8 mouse cellular contexts compared by ENCODE assay signal in genomic region chr16:11035790-11036431, GRCm38 (mm10). TPM values are rescaled to one million over a fixed set of nuclear protein-coding genes. Genes with fewer than 3 reads are reported as not detected.
DNase-seq lines count a peak whose midpoint lies in the region; ATAC-seq and TF ChIP-seq lines count a peak whose summit lies in the region.

No protein-coding gene starts in this region.

- ATAC-seq in CD4-positive, CD25-positive, alpha-beta regulatory T cell, adult 4 months: peak; percentile 71
- ATAC-seq in embryonic facial prominence, embryonic 15.5 days (ENCODE audit: insufficient number of reproducible peaks, low FRiP score, low TSS enrichment, low read depth): peak; percentile 60; the same call in 1 of the 2 replicates
- 0 out of 2 replicates have a peak, but pooled peaks have one; percentile 38 for ATAC-seq in heart, embryonic 13.5 days (ENCODE audit: extremely low read depth, insufficient number of reproducible peaks, low FRiP score, low TSS enrichment)
- peak; percentile 58 for ATAC-seq in kidney, embryonic 15.5 days (replicated peaks; ENCODE audit: low FRiP score)
- ATAC-seq in liver, embryonic 13.5 days (ENCODE audit: low read depth): peak; percentile 57
- ATAC-seq in neural tube, embryonic 13.5 days (ENCODE audit: low read depth): peak; percentile 32; the same call in 1 of the 2 replicates
- peak; percentile 51; the same call in 1 of the 2 replicates for ATAC-seq in stomach, embryonic 16.5 days (ENCODE audit: insufficient read depth, low FRiP score)

- H3K36me3 ChIP-seq in embryonic facial prominence, embryonic 15.5 days: no peaks in the 10 kb centered on the region
- H3K36me3 ChIP-seq in heart, embryonic 13.5 days: no peaks in the 10 kb centered on the region
- no peaks in the 10 kb centered on the region for H3K36me3 ChIP-seq in kidney, embryonic 15.5 days
- H3K36me3 ChIP-seq in liver, embryonic 13.5 days: no peaks in the 10 kb centered on the region
- no peaks in the 10 kb centered on the region for H3K36me3 ChIP-seq in neural tube, embryonic 13.5 days
- no peaks in the 10 kb centered on the region for H3K36me3 ChIP-seq in stomach, embryonic 16.5 days (ENCODE audit: control insufficient read depth, insufficient read depth, low read length)

- 22% methylated on average over 15 of the region's 15 CpGs for WGBS in bone marrow, adult 2 months
- 26% methylated on average over 15 of the region's 15 CpGs for WGBS in embryonic facial prominence, embryonic 15.5 days
- 23% methylated on average over 15 of the region's 15 CpGs for WGBS in heart, embryonic 13.5 days
- 27% methylated on average over 15 of the region's 15 CpGs for WGBS in kidney, embryonic 15.5 days
- WGBS in liver, embryonic 13.5 days (ENCODE audit: insufficient replicate concordance): 23% methylated on average over 15 of the region's 15 CpGs
- 28% methylated on average over 15 of the region's 15 CpGs for WGBS in neural tube, embryonic 13.5 days
- WGBS in stomach, embryonic 16.5 days: 28% methylated on average over 15 of the region's 15 CpGs

- no peak overlapping the region for H3K4me2 ChIP-seq in embryonic facial prominence, embryonic 15.5 days (replicated peaks)
- H3K4me2 ChIP-seq in heart, embryonic 13.5 days: peak overlapping the region; percentile 33
- 0 out of 2 replicates have a peak overlapping the region, but pooled peaks have one; percentile 7 for H3K4me2 ChIP-seq in kidney, embryonic 15.5 days
- no peak overlapping the region for H3K4me2 ChIP-seq in liver, embryonic 13.5 days
- no peak overlapping the region for H3K4me2 ChIP-seq in neural tube, embryonic 13.5 days
- H3K4me2 ChIP-seq in stomach, embryonic 16.5 days (ENCODE audit: low read depth, low read length): no peak overlapping the region

- no peaks in the 10 kb centered on the region for H3K4me1 ChIP-seq in bone marrow, adult 2 months (ENCODE audit: control insufficient read depth, insufficient read depth, low read length)
- peaks cover 8% of the 10 kb centered on the region for H3K4me1 ChIP-seq in embryonic facial prominence, embryonic 15.5 days
- H3K4me1 ChIP-seq in heart, embryonic 13.5 days: peaks cover 6% of the 10 kb centered on the region; the same call in 1 of the 2 replicates
- no peaks in the 10 kb centered on the region for H3K4me1 ChIP-seq in kidney, embryonic 15.5 days
- no peaks in the 10 kb centered on the region for H3K4me1 ChIP-seq in liver, embryonic 13.5 days (replicated peaks)
- no peaks in the 10 kb centered on the region for H3K4me1 ChIP-seq in neural tube, embryonic 13.5 days (replicated peaks)
- H3K4me1 ChIP-seq in stomach, embryonic 16.5 days (ENCODE audit: control insufficient read depth, insufficient read depth, low read length): no peaks in the 10 kb centered on the region

- peak; percentile 39 for DNase-seq in liver, embryonic 13.5 days

- H3K9ac ChIP-seq in embryonic facial prominence, embryonic 15.5 days: no peak overlapping the region
- 0 out of 2 replicates have a peak overlapping the region, but pooled peaks have one; percentile 16 for H3K9ac ChIP-seq in heart, embryonic 13.5 days
- no peak overlapping the region for H3K9ac ChIP-seq in kidney, embryonic 15.5 days
- no peak overlapping the region for H3K9ac ChIP-seq in liver, embryonic 13.5 days
- no peak overlapping the region for H3K9ac ChIP-seq in neural tube, embryonic 13.5 days
- H3K9ac ChIP-seq in stomach, embryonic 16.5 days (ENCODE audit: low read length): 0 out of 2 replicates have a peak overlapping the region, but pooled peaks have one; percentile 31

- no peaks in the 10 kb centered on the region for H3K9me3 ChIP-seq in embryonic facial prominence, embryonic 15.5 days (replicated peaks)
- no peaks in the 10 kb centered on the region for H3K9me3 ChIP-seq in heart, embryonic 13.5 days
- no peaks in the 10 kb centered on the region for H3K9me3 ChIP-seq in kidney, embryonic 15.5 days (replicated peaks)
- no peaks in the 10 kb centered on the region for H3K9me3 ChIP-seq in liver, embryonic 13.5 days (replicated peaks)
- no peaks in the 10 kb centered on the region for H3K9me3 ChIP-seq in neural tube, embryonic 13.5 days
- H3K9me3 ChIP-seq in stomach, embryonic 16.5 days (replicated peaks; ENCODE audit: control insufficient read depth, low read length): no peaks in the 10 kb centered on the region

- no peaks in the 10 kb centered on the region; the same call in 1 of the 2 replicates for H3K27me3 ChIP-seq in embryonic facial prominence, embryonic 15.5 days
- no peaks in the 10 kb centered on the region for H3K27me3 ChIP-seq in heart, embryonic 13.5 days (replicated peaks)
- H3K27me3 ChIP-seq in kidney, embryonic 15.5 days: peaks cover 5% of the 10 kb centered on the region
- 0 out of 2 replicates have a peak, but pooled peaks cover 8% of the 10 kb centered on the region for H3K27me3 ChIP-seq in liver, embryonic 13.5 days
- H3K27me3 ChIP-seq in neural tube, embryonic 13.5 days: peaks cover 8% of the 10 kb centered on the region
- no peaks in the 10 kb centered on the region for H3K27me3 ChIP-seq in stomach, embryonic 16.5 days (ENCODE audit: control insufficient read depth, insufficient read depth, low read length)

- no peak overlapping the region for H3K4me3 ChIP-seq in bone marrow, adult 2 months (replicated peaks; ENCODE audit: control insufficient read depth, low read depth, low read length)
- H3K4me3 ChIP-seq in embryonic facial prominence, embryonic 15.5 days (replicated peaks): no peak overlapping the region
- H3K4me3 ChIP-seq in heart, embryonic 13.5 days: no peak overlapping the region
- H3K4me3 ChIP-seq in kidney, embryonic 15.5 days (replicated peaks): no peak overlapping the region
- H3K4me3 ChIP-seq in liver, embryonic 13.5 days (replicated peaks): no peak overlapping the region
- no peak overlapping the region for H3K4me3 ChIP-seq in neural tube, embryonic 13.5 days
- H3K4me3 ChIP-seq in stomach, embryonic 16.5 days (replicated peaks; ENCODE audit: low read length): no peak overlapping the region

- no peak for TF ChIP-seq POLR2A in bone marrow, adult 2 months (IDR thresholded peaks at IDR 0.05; ENCODE audit: borderline replicate concordance, control insufficient read depth, low read depth, low read length)

- peak; percentile 92 for TF ChIP-seq CTCF in bone marrow, adult 2 months (IDR thresholded peaks at IDR 0.05; ENCODE audit: control insufficient read depth, insufficient read depth, low read length)

- no peak overlapping the region for H3K27ac ChIP-seq in bone marrow, adult 2 months (ENCODE audit: control insufficient read depth, insufficient read depth, low read depth, low read length, poor library complexity)
- H3K27ac ChIP-seq in embryonic facial prominence, embryonic 15.5 days (replicated peaks): no peak overlapping the region
- H3K27ac ChIP-seq in heart, embryonic 13.5 days (replicated peaks): no peak overlapping the region
- H3K27ac ChIP-seq in kidney, embryonic 15.5 days: no peak overlapping the region
- H3K27ac ChIP-seq in liver, embryonic 13.5 days: no peak overlapping the region
- H3K27ac ChIP-seq in neural tube, embryonic 13.5 days (replicated peaks): no peak overlapping the region
- H3K27ac ChIP-seq in stomach, embryonic 16.5 days (ENCODE audit: low read length): no peak overlapping the region

RNA-seq across cellular contexts. Expression of gene Snn, which starts 24.8 kb away (rescaled TPM):
- polyA plus RNA-seq in CD4-positive, CD25-positive, alpha-beta regulatory T cell, adult 4 months (2017; shearing (Covaris generic)): 1 to 10 TPM; 1.3 to 3.5 TPM
- 12.6 and 21.6 TPM in 2 replicates for polyA plus RNA-seq in bone marrow, adult 2 months (2011; ENCODE audit: insufficient read depth, insufficient read length, low replicate concordance, missing spikeins)
- 43.4 and 44.4 TPM in 2 replicates for polyA plus RNA-seq in embryonic facial prominence, embryonic 15.5 days (2015; fragmentation: Nextera tagmentation; extraction: Ambion mirVana)
- polyA plus RNA-seq in heart, embryonic 13.5 days (2015; fragmentation: Nextera tagmentation; extraction: Ambion mirVana): 40.1 and 40.3 TPM in 2 replicates
- 37.7 and 40.6 TPM in 2 replicates for polyA plus RNA-seq in kidney, embryonic 15.5 days (2015; fragmentation: Nextera tagmentation; extraction: Ambion mirVana)
- 2.5 and 3.0 TPM in 2 replicates for polyA plus RNA-seq in liver, embryonic 13.5 days (2015; fragmentation: Nextera tagmentation; extraction: Ambion mirVana)
- polyA plus RNA-seq in neural tube, embryonic 13.5 days (2015; fragmentation: Nextera tagmentation; extraction: Ambion mirVana): 123 and 124 TPM in 2 replicates
- polyA plus RNA-seq in stomach, embryonic 16.5 days (2015; fragmentation: Nextera tagmentation; extraction: Ambion mirVana): 23.6 and 26.4 TPM in 2 replicates

RNA-seq across cellular contexts. Expression of gene Litaf, which starts 30.0 kb away (rescaled TPM):
- 10 to 100 TPM; 47.2 to 61.2 TPM for polyA plus RNA-seq in CD4-positive, CD25-positive, alpha-beta regulatory T cell, adult 4 months (2017; shearing (Covaris generic))
- 21.6 and 41.1 TPM in 2 replicates for polyA plus RNA-seq in bone marrow, adult 2 months (2011; ENCODE audit: insufficient read depth, insufficient read length, low replicate concordance, missing spikeins)
- 107 and 110 TPM in 2 replicates for polyA plus RNA-seq in embryonic facial prominence, embryonic 15.5 days (2015; fragmentation: Nextera tagmentation; extraction: Ambion mirVana)
- polyA plus RNA-seq in heart, embryonic 13.5 days (2015; fragmentation: Nextera tagmentation; extraction: Ambion mirVana): 66.2 and 70.0 TPM in 2 replicates
- 122 and 123 TPM in 2 replicates for polyA plus RNA-seq in kidney, embryonic 15.5 days (2015; fragmentation: Nextera tagmentation; extraction: Ambion mirVana)
- polyA plus RNA-seq in liver, embryonic 13.5 days (2015; fragmentation: Nextera tagmentation; extraction: Ambion mirVana): 31.6 and 34.1 TPM in 2 replicates
- 41.2 and 41.5 TPM in 2 replicates for polyA plus RNA-seq in neural tube, embryonic 13.5 days (2015; fragmentation: Nextera tagmentation; extraction: Ambion mirVana)
- 94.2 and 103 TPM in 2 replicates for polyA plus RNA-seq in stomach, embryonic 16.5 days (2015; fragmentation: Nextera tagmentation; extraction: Ambion mirVana)

Comparison
In these comparisons a context has a peak if more than half of its experiments do, and no peak if none do; other contexts are left out.
1. H3K4me2 ChIP-seq: peak in heart, embryonic 13.5 days (single experiment) and kidney, embryonic 15.5 days (single experiment); none in embryonic facial prominence, embryonic 15.5 days (single experiment), liver, embryonic 13.5 days (single experiment), neural tube, embryonic 13.5 days (single experiment) and stomach, embryonic 16.5 days (single experiment).
2. H3K9ac ChIP-seq: peak in heart, embryonic 13.5 days (single experiment) and stomach, embryonic 16.5 days (single experiment); none in embryonic facial prominence, embryonic 15.5 days (single experiment), kidney, embryonic 15.5 days (single experiment), liver, embryonic 13.5 days (single experiment) and neural tube, embryonic 13.5 days (single experiment).
3. Peak in every context shown above with its lines, with median percentiles within 50 percentile points of each other: ATAC-seq.